Mouse (Mus musculus): ENCODE results near the gene Setd3.

DNA sequence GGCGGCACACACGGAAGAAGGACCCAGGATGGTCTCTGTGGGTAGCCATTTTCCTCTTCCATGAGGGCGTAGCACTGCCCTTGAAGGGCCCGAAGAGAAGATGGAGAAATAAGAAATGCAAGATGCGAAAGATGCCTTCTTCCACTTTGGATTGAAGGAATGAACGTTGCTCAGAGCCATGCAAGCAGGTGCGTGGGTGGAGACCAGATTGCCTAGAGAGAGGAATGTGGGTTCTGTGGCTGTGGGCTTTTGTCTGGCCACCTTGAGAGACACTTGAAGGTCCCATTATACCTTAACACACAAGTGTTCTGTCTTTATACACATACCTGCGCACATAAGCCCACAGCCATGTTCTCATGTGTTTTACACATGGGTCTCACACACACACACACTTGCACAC is 81.5 kb downstream of the Setd3 start:
- TF ChIP-seq EP300 (optimal IDR thresholded peaks at IDR 0.05) (no peak), CTCF (IDR thresholded peaks at IDR 0.05; ENCODE audit: low read depth) (no peak)

Measured in stomach, postnatal 0 days (tissue).